Mouse (Mus musculus): ENCODE results near the gene Malsu1.

Gene Malsu1

GRCm38 (mm10) chr6:49073304-49074116, at the start of gene Malsu1:
TSS of gene Malsu1 (plus strand) at chr6:49073795.
- DNase-seq (ENCODE audit: low read depth, low spot score) = peak; percentile 84

GRCm38 (mm10) chr6:49025290-49025689, 48.3 kb upstream of the Malsu1 start:
- DNase-seq (ENCODE audit: low read depth, low spot score) = no peak

- DNase-seq (ENCODE audit: low read depth, low spot score) = no peak
These were observed 47.1 kb upstream of the Malsu1 start for GRCm38 (mm10) chr6:49026496-49026895.

- no peak for DNase-seq (ENCODE audit: low read depth, low spot score)
These were observed 45.6 kb upstream of the Malsu1 start for GRCm38 (mm10) chr6:49028019-49028418.

- no peak for DNase-seq (ENCODE audit: low read depth, low spot score)
These were observed 44.9 kb upstream of the Malsu1 start for GRCm38 (mm10) chr6:49028708-49029107.

- no peak for DNase-seq (ENCODE audit: low read depth, low spot score)
These were observed 42.4 kb upstream of the Malsu1 start for GRCm38 (mm10) chr6:49031230-49031629.

GRCm38 (mm10) chr6:49032783-49033182, 40.8 kb upstream of the Malsu1 start:
- DNase-seq (ENCODE audit: low read depth, low spot score) = no peak

GRCm38 (mm10) chr6:49036275-49037267, 37.0 kb upstream of the Malsu1 start, which contains the start of gene Gpnmb:
TSS of gene Gpnmb (plus strand) at chr6:49036546.
- DNase-seq (ENCODE audit: low read depth, low spot score) = no peak

GRCm38 (mm10) chr6:49037268-49037662, 36.3 kb upstream of the Malsu1 start:
- no peak for DNase-seq (ENCODE audit: low read depth, low spot score)

- DNase-seq (ENCODE audit: low read depth, low spot score) = no peak
These were observed 34.0 kb upstream of the Malsu1 start for GRCm38 (mm10) chr6:49039470-49040180.

- DNase-seq (ENCODE audit: low read depth, low spot score) = no peak
These were observed 27.1 kb upstream of the Malsu1 start for GRCm38 (mm10) chr6:49046502-49046901.

GRCm38 (mm10) chr6:49046976-49047375, 26.6 kb upstream of the Malsu1 start:
- DNase-seq (ENCODE audit: low read depth, low spot score) = no peak

- DNase-seq (ENCODE audit: low read depth, low spot score) = no peak
These were observed 25.7 kb upstream of the Malsu1 start for GRCm38 (mm10) chr6:49047848-49048247.

GRCm38 (mm10) chr6:49048395-49048794, 25.2 kb upstream of the Malsu1 start:
- DNase-seq (ENCODE audit: low read depth, low spot score) = no peak

- DNase-seq (ENCODE audit: low read depth, low spot score) = no peak
These were observed 22.8 kb upstream of the Malsu1 start for GRCm38 (mm10) chr6:49050677-49051410.

GRCm38 (mm10) chr6:49052191-49052590, 21.4 kb upstream of the Malsu1 start:
- no peak for DNase-seq (ENCODE audit: low read depth, low spot score)

- no peak for DNase-seq (ENCODE audit: low read depth, low spot score)
These were observed 18.3 kb upstream of the Malsu1 start for GRCm38 (mm10) chr6:49055256-49055733.

- no peak for DNase-seq (ENCODE audit: low read depth, low spot score)
These were observed 17.6 kb upstream of the Malsu1 start for GRCm38 (mm10) chr6:49056009-49056408.

GRCm38 (mm10) chr6:49057053-49058021, 16.3 kb upstream of the Malsu1 start:
- no peak for DNase-seq (ENCODE audit: low read depth, low spot score)

- no peak for DNase-seq (ENCODE audit: low read depth, low spot score)
These were observed 5.2 kb upstream of the Malsu1 start for GRCm38 (mm10) chr6:49068361-49068760.

Data from WW6 (cell line).